Mouse (Mus musculus) NIH3T3 (cell line): ENCODE measurements around the gene Stip1.

Source experiments
- DNase-seq: peaks from one replicate; pipeline ENCODE4 v3.0.0-alpha.2; 2012; ENCODE audit warnings: low read depth

Stip1 gene

DNA sequence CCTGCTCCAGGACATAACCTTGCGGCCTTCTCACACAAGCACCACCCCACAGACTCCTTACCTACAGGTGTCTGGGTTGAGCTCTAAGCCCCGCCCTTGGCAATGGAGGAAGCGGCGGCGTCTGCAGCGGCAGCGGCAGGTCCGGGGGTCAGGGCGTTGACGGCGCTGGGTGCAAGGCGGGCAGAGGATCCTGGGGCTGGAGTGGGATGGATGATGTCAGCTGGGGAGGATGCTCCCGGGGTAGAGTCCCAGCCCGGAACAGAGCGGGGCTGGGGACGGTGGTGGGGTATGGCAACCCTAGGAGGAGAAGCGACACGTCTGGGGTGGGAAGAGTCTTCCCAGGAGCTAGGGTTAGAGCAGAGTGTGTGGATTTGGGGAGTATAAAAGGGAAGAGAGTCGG lies 54.5 kb downstream of the Stip1 start:
- DNase-seq: no peak

- no peak for DNase-seq
Observed at GRCm38 (mm10) chr19:6983621-6984020, 56.1 kb downstream of the Stip1 start.

- no peak for DNase-seq
Observed at GRCm38 (mm10) chr19:6981465-6981864, 58.3 kb downstream of the Stip1 start.

DNA sequence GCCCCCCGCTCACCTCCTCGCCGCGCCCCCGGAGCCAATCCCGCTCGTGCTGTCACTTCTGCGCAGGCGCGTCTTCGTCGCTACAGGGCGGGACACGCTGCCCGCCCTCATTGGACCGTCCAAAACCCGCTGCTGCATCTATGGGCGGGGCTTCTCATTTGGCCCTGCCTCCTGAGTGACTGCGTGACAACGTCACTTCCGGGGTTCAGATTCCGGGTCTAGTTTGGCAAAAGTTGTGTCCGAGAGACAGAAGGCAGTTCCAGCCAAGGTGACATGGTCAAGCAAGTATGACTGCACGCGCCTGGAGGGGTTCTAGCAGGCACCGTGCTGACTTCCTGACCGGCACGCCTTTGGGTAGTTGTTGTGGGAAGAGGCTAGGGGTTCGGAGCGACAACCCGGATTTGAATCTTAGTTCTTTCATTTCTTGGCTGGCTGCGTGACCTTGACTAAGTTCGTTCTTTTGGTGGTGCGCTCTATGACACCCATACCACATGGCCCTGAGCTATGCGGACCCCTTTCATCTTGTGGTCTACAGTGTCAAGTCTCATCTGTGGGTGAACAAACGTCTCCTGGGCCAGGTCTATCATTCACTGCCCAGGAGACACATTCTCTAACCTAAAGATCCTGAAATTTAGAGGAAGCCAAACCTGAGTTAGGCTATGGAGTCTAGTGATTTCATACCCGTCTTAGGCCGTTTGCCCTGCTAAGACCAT lies 59.2 kb downstream of the Stip1 start, which contains the start of gene Fkbp2:
Gene Fkbp2, minus strand, starts transcription at position 121 of the 713 bp plus-strand sequence.
- peak; percentile 100 for DNase-seq

DNA sequence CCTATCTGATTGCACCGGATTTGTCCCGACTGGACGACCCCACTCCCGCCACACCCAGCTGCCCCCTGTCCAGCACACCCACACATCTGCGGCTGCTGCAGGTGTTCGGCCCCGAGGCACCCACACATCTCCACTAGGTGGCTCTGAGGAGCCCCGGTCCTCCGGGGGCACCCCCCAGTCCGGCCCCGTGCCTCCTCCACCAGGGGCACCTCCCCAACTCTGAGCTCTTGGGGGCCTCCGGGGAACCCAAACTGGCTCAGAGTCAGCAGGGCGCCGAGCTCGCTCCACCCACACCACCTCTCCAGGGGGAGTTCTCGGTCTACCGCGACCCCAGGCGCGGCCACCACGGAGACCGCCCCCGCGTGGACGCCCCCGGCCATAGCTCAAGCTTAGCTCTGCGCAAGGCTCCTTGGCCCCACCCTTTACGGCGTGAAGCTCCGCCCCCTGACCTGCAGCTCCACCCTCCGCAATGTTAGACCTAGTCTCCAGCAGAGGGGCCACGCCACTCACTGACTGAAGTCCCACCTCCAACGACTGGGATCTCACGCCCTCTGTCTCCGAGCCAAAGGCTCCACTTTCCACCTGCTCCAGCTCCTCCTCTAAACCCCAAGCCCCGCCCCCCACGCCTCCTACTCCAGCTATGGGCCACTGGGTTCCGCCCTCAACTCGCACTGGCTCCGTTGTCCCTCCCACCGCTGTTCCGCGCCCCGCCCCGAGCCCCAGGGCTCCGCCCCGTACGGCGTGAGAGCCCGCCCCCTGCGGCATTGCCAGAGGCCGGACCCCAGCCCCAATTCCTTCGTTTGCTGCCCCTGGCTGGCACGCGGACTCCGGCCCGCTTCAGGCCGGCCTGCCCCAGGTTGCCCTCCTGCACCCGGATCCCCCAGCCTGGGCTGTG lies 60.0 kb downstream of the Stip1 start:
- DNase-seq: peak; percentile 100

GRCm38 (mm10) chr19:6979001-6979479 lies 60.7 kb downstream of the Stip1 start:
- DNase-seq: peak; percentile 71

- no peak for DNase-seq
Observed at GRCm38 (mm10) chr19:6978639-6978974, 61.2 kb downstream of the Stip1 start.

DNA sequence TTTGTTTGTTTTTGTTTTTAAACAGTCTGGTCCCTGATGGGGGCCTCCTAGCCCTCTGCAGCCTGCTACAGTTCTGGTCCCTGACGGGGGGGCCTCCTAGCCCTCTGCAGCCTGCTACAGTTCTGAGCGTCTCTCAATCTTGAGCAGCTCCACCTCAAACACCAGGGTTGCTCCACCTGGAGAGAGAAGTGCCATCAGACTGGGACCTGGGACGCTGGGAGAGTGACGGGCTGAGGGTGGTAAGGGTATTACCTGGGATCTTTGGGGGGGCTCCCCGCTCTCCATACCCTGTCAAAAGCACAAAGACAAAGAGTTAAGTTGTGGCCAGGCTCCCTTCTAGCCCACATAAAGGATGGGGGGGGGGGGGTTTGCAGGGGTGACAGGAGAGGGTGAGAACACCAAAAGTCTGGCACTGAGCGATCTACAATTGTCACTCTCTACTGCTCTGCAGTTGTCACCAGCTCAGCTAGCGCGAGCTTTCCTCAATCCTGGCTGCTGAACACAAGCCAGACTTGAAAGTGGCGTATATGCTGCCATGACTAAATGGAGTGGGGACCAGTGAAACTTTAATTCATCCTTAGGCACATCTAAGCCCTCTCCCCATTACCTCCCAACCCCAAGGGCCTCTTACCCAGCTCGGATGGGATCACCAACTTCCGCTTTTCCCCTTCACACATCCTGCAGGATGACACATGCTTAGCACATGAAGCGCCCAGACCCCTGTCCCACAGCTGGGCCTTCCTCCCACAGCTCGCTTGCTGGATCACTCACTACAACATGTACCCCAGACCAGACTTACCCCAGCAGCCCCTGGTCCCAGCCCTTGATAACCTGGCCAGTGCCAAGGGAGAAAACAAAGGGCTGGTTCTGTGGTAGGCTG lies 61.8 kb downstream of the Stip1 start:
- DNase-seq: no peak

DNA sequence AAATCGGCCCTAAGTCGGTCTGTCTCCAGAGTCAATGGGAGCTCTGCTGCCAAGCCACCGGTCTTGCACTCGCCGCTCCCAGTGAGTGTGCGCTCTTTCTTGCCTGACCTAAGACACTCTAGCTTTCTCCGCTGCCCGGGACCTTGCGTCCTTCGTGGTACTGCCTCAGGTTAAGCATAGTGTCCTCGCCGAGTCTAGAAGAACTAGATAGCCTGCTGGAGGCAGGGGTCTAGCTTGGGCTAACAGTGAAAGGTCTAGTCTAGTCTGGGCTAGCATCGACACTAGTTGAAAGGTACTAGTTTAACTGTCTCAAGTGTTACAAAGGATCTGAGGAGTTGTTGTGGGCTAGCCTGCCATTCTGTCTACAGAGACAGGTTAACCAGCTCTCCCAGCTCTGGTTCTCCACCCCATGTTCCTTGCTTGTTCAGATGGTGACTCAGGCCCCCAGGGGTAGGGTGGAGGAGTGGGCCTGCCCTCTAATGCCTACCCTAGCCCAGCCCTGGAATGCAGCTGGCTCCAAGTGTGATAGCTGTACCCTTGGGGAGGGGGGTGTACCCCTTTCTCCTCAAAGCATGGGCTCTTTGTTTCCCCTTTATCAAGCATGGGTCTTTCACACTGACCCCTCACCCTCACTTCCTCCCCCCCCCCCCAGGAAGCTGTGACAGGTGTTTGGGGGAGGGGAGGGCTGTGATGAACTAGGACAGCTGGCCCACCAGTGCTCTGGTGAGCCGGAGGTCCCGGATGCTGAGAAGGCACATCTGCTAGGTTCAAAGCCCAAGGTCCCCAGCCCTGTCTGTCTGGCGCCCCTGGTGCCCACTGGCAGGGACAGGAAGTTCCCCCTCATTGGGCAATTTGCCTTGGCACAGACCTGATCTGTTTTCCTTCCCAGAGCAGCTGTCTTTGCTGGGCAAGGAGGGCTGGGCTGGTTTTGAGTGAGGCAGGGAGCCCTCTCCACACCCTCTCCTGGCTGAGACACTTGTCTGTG lies 63.9 kb downstream of the Stip1 start, which contains the start of gene Plcb3:
Gene Plcb3, minus strand, starts transcription at position 934 of the 985 bp plus-strand sequence.
- DNase-seq: peak; percentile 84

DNA sequence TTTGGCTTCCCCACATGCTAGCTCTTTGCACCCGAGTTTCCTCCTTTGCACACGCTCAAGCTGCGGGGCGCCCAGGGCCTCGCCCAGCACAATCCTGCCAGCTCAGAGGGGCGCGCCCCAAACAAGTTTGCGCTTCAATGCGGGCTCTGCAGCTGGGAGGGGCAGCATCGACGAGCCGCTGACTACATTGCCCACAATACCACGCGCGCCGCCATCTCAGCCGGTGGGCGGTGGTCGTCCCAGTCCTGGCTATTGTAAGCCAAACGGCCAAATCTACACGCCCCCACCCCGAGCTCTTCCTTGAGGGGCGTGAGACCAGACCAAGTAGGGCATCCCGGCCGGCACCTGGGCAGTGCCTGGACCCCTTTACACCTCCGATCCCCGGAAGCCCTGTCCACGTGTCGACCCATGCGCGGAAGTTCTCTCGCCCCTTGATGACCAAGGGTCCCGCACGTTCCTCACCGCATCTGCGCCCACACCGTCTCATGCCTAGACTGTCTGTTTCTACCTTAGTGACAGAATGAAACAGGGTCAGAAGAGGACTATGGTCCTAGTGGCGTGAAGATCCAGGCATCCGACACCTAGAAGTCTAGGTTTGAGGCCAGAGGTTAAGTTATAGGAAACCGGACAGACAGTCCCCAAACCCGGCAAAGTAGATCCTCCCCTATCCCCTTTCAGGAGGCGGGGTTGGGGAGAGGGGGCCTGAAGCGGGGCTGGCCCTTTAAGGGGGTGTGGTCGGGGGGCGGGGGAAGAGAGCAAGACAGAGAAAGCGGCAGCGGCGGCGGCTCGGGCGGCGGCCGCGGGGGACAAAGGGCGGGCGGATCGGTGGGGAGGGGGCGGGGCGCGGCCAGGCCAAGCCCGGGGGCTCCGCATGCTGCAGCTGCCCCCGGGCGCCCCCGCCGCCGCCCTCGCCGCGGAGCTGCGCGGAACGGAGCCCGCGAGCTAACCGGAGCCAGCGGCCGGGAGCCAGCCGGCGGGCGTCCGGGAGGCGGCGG lies 65.3 kb downstream of the Stip1 start, which contains the start of gene Ppp1r14b:
Gene Ppp1r14b, plus strand, starts transcription at position 758 of the 995 bp plus-strand sequence.
- DNase-seq: peak; percentile 93

GRCm38 (mm10) chr19:6973581-6974190 lies 66.1 kb downstream of the Stip1 start:
- DNase-seq: no peak

DNA sequence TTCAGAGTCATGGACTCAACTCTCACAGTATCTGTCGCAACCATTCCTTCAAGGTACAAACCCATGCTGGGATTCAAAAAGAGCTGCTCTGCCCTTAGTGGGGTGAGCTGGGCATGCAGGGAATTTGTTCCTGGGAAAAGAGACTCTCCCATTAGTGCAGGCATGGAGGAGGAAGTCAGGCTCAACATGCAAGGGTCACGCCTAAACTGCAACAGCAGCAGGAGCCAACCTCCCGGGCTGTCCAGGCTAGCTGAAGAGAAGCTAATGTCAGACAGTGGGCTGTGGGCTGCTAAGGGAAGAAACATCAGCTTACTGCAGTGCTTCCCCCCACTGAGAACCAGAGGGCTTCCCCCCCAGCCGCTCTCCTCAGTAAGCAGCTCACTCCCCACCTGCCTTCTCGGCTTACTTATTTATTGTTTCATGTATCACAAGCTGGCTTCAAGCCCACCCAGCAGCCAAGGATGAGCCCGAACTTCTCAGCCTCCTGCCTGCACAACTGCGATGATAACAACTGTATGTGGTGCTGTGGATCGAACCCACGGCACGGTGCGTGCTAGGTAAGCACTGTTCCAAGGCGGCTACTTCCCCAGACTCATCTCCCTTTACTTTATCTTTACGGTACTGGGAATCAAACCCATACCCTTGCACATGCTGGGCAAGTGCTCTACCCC lies 67.4 kb downstream of the Stip1 start:
- no peak for DNase-seq

DNA sequence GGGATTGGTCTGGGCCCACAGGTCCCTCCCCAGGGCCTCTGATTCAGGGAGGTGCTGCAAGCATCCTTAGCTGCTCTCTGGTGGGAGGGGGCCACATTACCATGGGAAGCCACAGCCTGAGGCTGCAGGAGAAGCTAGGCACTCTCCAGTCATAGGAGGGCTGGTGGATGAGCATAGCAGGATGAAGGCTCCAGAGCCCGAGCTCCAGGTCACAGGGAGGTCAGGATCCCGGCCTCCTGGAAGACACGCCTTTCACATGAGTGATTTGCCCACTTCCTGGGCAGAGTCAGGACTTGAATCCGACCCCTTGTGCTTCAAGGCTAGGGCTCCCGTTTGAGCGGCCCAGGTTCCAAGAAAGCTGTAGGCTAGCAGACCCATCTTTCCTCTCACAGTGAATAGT lies 68.1 kb downstream of the Stip1 start:
- no peak for DNase-seq
